Mouse (Mus musculus): ENCODE measurements at regions not wholly inside any gene's neighbourhood (a gene's known extent, or its start where the extent isn't known, plus 50 kb on each side); places are given as distances from the start of the nearest gene placed in this dataset.

DNA sequence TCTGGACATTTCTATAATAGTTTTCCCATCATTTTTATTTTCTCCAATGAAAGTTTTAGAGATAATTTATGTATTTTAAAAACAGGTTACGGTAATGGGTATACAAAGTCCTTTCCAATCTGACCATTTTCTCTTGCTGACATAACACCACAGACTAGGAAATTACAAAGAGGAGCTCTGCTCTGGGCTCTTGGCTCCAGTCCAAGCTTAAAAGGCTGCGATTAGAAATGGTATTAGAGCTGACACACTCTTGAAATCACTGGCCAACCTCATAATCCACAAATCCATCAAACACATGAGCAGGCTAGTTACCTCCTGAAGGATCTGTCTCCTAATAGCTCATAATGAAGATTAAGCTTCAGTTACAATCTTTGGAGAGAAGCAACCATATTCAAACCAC lies 140.3 kb downstream of the Cxcl12 start:
- TF ChIP-seq CTCF (IDR thresholded peaks at IDR 0.05; ENCODE audit: low read depth, low read length) (no peak), POLR2A (IDR thresholded peaks at IDR 0.05; ENCODE audit: borderline replicate concordance, low read depth, low read length) (no peak)
